Mouse (Mus musculus) stomach, embryonic 16.5 days (tissue): Measurements from ENCODE around the gene Tnfrsf8. TPM values are rescaled to one million over a fixed set of nuclear protein-coding genes. Genes with fewer than 3 reads are reported as not detected.

Source experiments
- ATAC-seq: fragments of 200-750 bp; cut with Nextera tagmentation; 2 replicates; pipeline ENCODE4 v1.8.0; 2017; ENCODE audit warnings: moderate number of reproducible peaks, moderate TSS enrichment; ENCODE audit not compliant: insufficient read depth, low FRiP score
- H3K27ac ChIP-seq: fragments of 300-500 bp; sonication (generic); 2 replicates; pipeline ENCODE4 v1.5.1; 2014; ENCODE audit warnings: low read length
- H3K27me3 ChIP-seq: fragments of 300-500 bp; sonication (generic); 2 replicates; pipeline ENCODE4 v1.6.1; 2014; ENCODE audit warnings: low read length, control low read depth, mixed read lengths; ENCODE audit not compliant: control insufficient read depth, insufficient read depth
- H3K36me3 ChIP-seq: fragments of 300-500 bp; sonication (generic); 2 replicates; pipeline ENCODE4 v1.6.1; 2014; ENCODE audit warnings: low read length; ENCODE audit not compliant: control insufficient read depth, insufficient read depth
- H3K4me1 ChIP-seq: fragments of 300-500 bp; sonication (generic); 2 replicates; pipeline ENCODE4 v1.6.1; 2014; ENCODE audit warnings: low read length, control low read depth, mixed read lengths; ENCODE audit not compliant: control insufficient read depth, insufficient read depth
- H3K4me2 ChIP-seq: fragments of 300-500 bp; sonication (generic); 2 replicates; pipeline ENCODE4 v1.6.1; 2014; ENCODE audit warnings: low read depth, low read length, mixed read lengths
- H3K4me3 ChIP-seq: fragments of 300-500 bp; sonication (generic); replicated peaks from 2 replicates; pipeline ENCODE4 v1.5.1; 2014; ENCODE audit warnings: mild to moderate bottlenecking, low read length
- H3K9ac ChIP-seq: fragments of 300-500 bp; sonication (generic); 2 replicates; pipeline ENCODE4 v1.6.1; 2014; ENCODE audit warnings: low read length
- H3K9me3 ChIP-seq: fragments of 300-500 bp; sonication (generic); replicated peaks from 2 replicates; pipeline ENCODE4 v1.6.1; 2016; ENCODE audit warnings: low read length, control low read depth; ENCODE audit not compliant: control insufficient read depth
- WGBS: fragments of 180-500 bp; shearing (Covaris S2); extraction: QIAGEN DNeasy Blood & Tissue Kit; methylation state at CpG from one replicate; pipeline ENCODE4 v1.1.7; 2014; 5-methylcytosine and 5-hydroxymethylcytosine counted together
- polyA plus RNA-seq: library from polyadenylated mRNA; unstranded; fragments of >200 nt; fragmentation: Nextera tagmentation; extraction: Ambion mirVana; gene quantifications from 2 replicates; pipeline ENCODE4 v1.2.1, GENCODE M21; 2015

Tnfrsf8 gene
- polyA plus RNA-seq, 1 experiment from 2014 or later = 0.05 TPM

- Histone ChIP-seq H3K27me3 (no peaks in the 10 kb centered on the region), H3K36me3 (no peaks in the 10 kb centered on the region), H3K4me1 (no peaks in the 10 kb centered on the region), H3K27ac (no peak overlapping the region), H3K4me2 (no peak overlapping the region), H3K4me3 (no peak overlapping the region), H3K9ac (no peak overlapping the region), H3K9me3 (no peaks in the 10 kb centered on the region)
- 68% methylated on average over 2 of the region's 2 CpGs for WGBS
- no peak for ATAC-seq
These were observed 93.6 kb downstream of the Tnfrsf8 start for GRCm38 (mm10) chr4:145221379-145221778.

- Histone ChIP-seq H3K9ac (no peak overlapping the region), H3K4me1 (no peaks in the 10 kb centered on the region), H3K27ac (no peak overlapping the region), H3K9me3 (no peaks in the 10 kb centered on the region), H3K27me3 (no peaks in the 10 kb centered on the region), H3K4me3 (no peak overlapping the region), H3K36me3 (no peaks in the 10 kb centered on the region), H3K4me2 (no peak overlapping the region)
- WGBS = 81% methylated on average over 1 of the region's 1 CpGs
- ATAC-seq = no peak
These were observed 95.0 kb downstream of the Tnfrsf8 start for GRCm38 (mm10) chr4:145220001-145220400.

DNA sequence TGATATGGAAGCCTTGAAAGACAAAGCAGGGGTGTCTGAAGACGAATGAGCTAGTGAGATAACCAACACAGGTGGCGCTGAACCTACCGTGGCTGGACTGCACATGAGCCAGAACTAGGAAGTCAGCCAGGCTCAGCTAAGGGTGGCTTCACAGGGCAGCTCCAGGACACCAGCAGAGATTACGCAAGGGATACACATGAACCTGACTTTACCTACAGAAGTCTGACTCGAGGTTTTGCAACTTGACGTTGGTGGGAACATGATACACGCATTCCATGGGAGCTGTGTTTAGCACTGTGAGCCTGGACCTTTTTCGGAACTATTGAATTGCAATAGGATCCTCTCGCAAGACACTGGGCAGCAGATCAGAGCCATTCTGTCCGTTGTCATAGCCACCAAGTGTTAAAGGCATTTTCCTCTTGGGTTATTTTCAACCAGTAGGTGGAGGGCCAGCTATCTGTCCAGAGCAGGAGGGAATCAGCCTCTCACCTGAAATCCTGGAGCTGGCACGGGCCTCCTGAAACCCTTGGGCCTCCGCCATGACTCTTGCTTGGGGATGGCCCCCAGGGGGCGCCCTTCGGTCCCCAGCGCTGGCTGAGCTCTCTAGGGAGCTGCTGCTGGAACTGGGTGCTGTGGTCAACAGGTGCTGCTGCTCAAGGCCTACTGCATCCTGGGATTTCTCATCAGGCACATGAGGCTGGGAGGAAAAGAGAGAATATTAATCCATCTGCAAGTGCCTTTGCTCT lies 95.6 kb downstream of the Tnfrsf8 start:
- Histone ChIP-seq H3K9ac (no peak overlapping the region), H3K4me1 (0 out of 2 replicates have a peak, but pooled peaks cover 5% of the 10 kb centered on the region), H3K27me3 (no peaks in the 10 kb centered on the region), H3K9me3 (no peaks in the 10 kb centered on the region), H3K36me3 (no peaks in the 10 kb centered on the region), H3K27ac (no peak overlapping the region), H3K4me3 (no peak overlapping the region), H3K4me2 (no peak overlapping the region)
- 60% methylated on average over 15 of the region's 15 CpGs for WGBS
- ATAC-seq = no peak

GRCm38 (mm10) chr4:145217837-145218236 lies 97.1 kb downstream of the Tnfrsf8 start:
- no peak overlapping the region for H3K4me2 ChIP-seq
- 0 out of 2 replicates have a peak, but pooled peaks cover 8% of the 10 kb centered on the region for H3K4me1 ChIP-seq
- H3K27me3 ChIP-seq = no peaks in the 10 kb centered on the region
- H3K36me3 ChIP-seq = no peaks in the 10 kb centered on the region
- H3K9me3 ChIP-seq = no peaks in the 10 kb centered on the region
- ATAC-seq = no peak
- H3K4me3 ChIP-seq = no peak overlapping the region
- H3K9ac ChIP-seq = no peak overlapping the region
- 76% methylated on average over 5 of the region's 5 CpGs for WGBS
- H3K27ac ChIP-seq = no peak overlapping the region

Other genes with a start within 250 kb of the Tnfrsf8 start
- gene Vps13d, start 120.2 kb downstream of the Tnfrsf8 start, polyA plus RNA-seq = 9.3 and 9.5 TPM in 2 replicates
- 7.9 and 8.3 TPM in 2 replicates for gene Tnfrsf1b, start 68.3 kb downstream of the Tnfrsf8 start, polyA plus RNA-seq
- gene Zfp990, start 195.6 kb upstream of the Tnfrsf8 start, polyA plus RNA-seq = 0.06 and 0.07 TPM in 2 replicates